Mouse (Mus musculus) embryonic facial prominence, embryonic 10.5 days (tissue): ENCODE results near the gene Rab25. TPM values are rescaled to one million over a fixed set of nuclear protein-coding genes. Genes with fewer than 3 reads are reported as not detected.
A peak's percentile ranks its signal among the peaks of the same experiment; 100 is the strongest.

ENCODE experiments used
- DNase-seq: peaks from one replicate; pipeline ENCODE4 v3.0.0-alpha.2; 2017; ENCODE audit warnings: low spot score
- H3K27ac ChIP-seq: fragments of 300-500 bp; sonication (generic); replicated peaks from 2 replicates; pipeline ENCODE4 v1.5.1; 2016; ENCODE audit warnings: mild to moderate bottlenecking
- H3K27me3 ChIP-seq: fragments of 300-500 bp; sonication (generic); replicated peaks from 2 replicates; pipeline ENCODE4 v1.6.1; 2016; ENCODE audit warnings: low read depth, mild to moderate bottlenecking; ENCODE audit not compliant: poor library complexity, severe bottlenecking
- H3K36me3 ChIP-seq: fragments of 300-500 bp; sonication (generic); replicated peaks from 2 replicates; pipeline ENCODE4 v1.6.1; 2016; ENCODE audit warnings: mild to moderate bottlenecking, moderate library complexity
- H3K4me1 ChIP-seq: fragments of 300-500 bp; sonication (generic); 2 replicates; pipeline ENCODE4 v1.6.1; 2016
- H3K4me3 ChIP-seq: fragments of 300-500 bp; sonication (generic); 2 replicates; pipeline ENCODE4 v1.5.1; 2016; ENCODE audit warnings: mild to moderate bottlenecking, moderate library complexity
- H3K9me3 ChIP-seq: fragments of 300-500 bp; sonication (generic); 2 replicates; pipeline ENCODE4 v1.6.1; 2016; ENCODE audit warnings: mild to moderate bottlenecking
- WGBS: fragments of 180-500 bp; shearing (Covaris S2); methylation state at CpG from one replicate; pipeline ENCODE4 v1.1.7; 2016; 5-methylcytosine and 5-hydroxymethylcytosine counted together
- microRNA counts: library from miRNA; unstranded; fragments of <30 nt; microRNA quantifications from one replicate; lab custom pipeline; 2017
- microRNA-seq: library from miRNA; unstranded; fragments of <30 nt; microRNA quantifications from one replicate; pipeline ENCODE4, GENCODE M21; 2017
- polyA plus RNA-seq: library from polyadenylated mRNA; unstranded; fragments of >200 nt; fragmentation: Nextera tagmentation; extraction: Ambion mirVana; gene quantifications from 2 replicates; pipeline ENCODE4 v1.2.1, GENCODE M21; 2016

The Rab25 gene
- polyA plus RNA-seq, 1 experiment from 2014 or later: 5.8 TPM

DNA sequence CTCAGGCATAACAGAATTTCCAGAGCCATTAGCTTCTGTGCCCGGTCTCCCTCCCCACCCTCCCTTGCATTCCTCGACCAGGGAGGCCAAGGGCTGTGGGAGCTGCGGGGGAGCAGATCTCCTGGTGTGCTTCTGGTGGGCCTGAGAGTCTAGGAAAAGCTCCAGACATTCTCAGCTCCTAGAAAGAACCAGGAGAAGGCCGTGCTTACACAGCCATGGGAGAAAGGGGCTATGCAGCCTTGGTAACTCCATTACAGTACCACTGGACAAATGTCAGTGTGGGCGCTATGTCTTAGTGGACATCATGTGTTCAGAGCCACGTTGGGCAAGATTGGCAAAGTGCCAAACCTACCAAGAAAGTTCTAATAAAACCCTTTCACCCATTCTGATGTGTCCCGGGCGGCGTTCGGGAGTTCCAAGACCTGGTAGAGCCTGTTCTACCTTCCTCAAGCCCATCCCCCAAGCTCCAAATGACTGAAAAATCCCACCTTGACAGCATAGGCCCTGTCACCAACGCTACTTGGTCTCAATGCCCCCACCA is 46.0 kb downstream of the Rab25 start:
- H3K36me3 ChIP-seq: no peaks in the 10 kb centered on the region
- WGBS: 12% methylated on average over 11 of the region's 11 CpGs
- peak overlapping the region; percentile 68 for H3K4me3 ChIP-seq
- H3K27me3 ChIP-seq: peaks cover 45% of the 10 kb centered on the region
- no peaks in the 10 kb centered on the region for H3K9me3 ChIP-seq
- H3K4me1 ChIP-seq: peaks cover 63% of the 10 kb centered on the region
- DNase-seq: no peak
- H3K27ac ChIP-seq: peak overlapping the region; percentile 75; the same call in 1 of the 2 replicates

DNA sequence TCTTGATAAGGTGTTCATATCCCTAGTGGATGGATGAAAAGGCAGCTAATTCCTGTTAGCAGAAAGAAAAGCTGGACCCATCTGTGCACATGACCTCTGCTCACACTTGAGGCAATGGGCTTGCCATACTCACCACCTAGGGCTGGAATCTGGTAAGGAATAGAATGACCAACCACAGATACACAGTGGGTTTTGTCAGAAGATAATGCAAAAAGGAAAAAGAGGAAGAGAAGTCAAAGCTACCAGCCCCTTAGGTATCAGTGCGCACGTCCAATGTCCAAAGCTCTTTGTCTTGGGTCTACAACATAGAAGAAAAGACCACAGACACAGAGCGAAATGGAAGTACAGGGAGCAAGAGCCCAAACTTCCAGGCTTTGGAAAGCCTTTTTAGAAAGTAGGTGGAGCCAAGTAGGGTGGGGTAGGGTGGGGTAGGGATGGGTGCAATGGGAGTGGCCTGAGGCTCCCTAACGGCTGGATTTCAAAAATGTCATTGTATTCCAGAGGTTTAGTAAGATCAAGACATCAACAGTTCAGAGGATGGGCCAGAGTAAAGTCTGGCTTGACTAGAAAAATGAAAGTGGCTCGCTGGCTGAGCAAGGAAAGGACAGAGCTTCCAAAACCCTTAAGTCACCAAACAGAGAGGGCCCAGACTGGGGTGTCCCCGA is 46.6 kb downstream of the Rab25 start:
- WGBS: 50% methylated on average over 6 of the region's 6 CpGs
- Histone ChIP-seq H3K9me3 (no peaks in the 10 kb centered on the region), H3K27me3 (peaks cover 45% of the 10 kb centered on the region), H3K4me1 (peaks cover 57% of the 10 kb centered on the region), H3K36me3 (no peaks in the 10 kb centered on the region), H3K4me3 (peak overlapping the region; percentile 68), H3K27ac (0 out of 2 replicates have a peak overlapping the region, but pooled peaks have one; percentile 11)
- DNase-seq: no peak

DNA sequence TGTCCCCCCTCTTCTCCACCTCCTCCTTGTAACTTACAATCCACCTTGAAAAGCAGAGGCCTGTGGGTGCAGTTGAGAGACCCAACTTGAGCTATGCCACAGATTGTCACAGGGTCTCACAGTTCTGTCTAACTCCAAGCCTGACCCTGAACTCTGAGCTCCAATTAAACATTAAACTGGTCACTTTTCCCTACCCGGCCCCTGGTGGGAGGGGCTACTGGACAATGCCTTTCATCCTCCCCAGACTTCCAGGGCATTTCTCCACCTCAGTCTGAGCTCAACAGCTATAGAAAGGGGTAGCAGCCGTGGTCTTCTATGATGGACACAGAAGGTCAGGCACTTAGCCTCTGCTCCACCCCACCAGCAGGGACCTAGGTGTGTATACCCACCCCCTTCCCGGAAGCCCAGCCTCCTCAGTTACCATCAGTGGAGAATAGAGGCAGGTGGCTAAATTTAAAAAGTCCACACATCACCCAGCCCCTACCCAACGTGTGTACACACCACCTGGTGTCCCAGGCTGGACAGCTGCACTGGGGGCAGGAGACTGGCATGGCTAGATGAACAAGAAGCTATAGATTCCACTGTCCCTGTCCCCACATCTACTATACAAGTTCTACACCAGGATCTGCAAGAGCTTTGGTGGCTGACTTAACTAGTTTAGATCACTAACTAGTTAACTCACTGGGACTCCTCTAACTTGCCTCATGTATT is 47.3 kb downstream of the Rab25 start:
- Histone ChIP-seq H3K36me3 (no peaks in the 10 kb centered on the region), H3K27me3 (peaks cover 45% of the 10 kb centered on the region), H3K4me1 (peaks cover 50% of the 10 kb centered on the region), H3K4me3 (peak overlapping the region; percentile 23; the same call in 1 of the 2 replicates), H3K27ac (no peak overlapping the region), H3K9me3 (no peaks in the 10 kb centered on the region)
- WGBS: 55% methylated on average over 4 of the region's 4 CpGs
- no peak for DNase-seq

DNA sequence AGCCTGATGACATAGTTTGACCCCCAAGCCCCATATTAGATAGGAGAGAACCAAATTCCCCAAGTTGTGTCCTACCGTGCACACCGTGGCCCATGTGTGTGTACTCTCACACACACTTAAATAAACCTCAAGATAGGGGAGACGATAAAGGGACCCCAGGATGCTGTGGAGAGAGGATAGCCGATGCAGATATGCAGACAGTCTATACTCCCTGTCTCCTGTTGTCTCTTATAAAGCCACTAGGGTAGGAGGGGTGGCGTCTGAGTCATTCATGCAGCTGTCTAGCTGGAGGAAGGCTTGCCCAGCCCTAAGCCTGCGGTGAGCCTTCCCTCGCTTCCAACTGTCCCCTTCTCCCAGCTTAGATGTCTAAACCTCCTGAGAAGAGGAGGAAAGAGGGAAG is 48.0 kb downstream of the Rab25 start:
- H3K4me1 ChIP-seq: peaks cover 44% of the 10 kb centered on the region
- peaks cover 45% of the 10 kb centered on the region for H3K27me3 ChIP-seq
- H3K4me3 ChIP-seq: no peak overlapping the region
- no peaks in the 10 kb centered on the region for H3K36me3 ChIP-seq
- H3K9me3 ChIP-seq: no peaks in the 10 kb centered on the region
- 87% methylated on average over 7 of the region's 7 CpGs for WGBS
- no peak overlapping the region for H3K27ac ChIP-seq
- DNase-seq: no peak

DNA sequence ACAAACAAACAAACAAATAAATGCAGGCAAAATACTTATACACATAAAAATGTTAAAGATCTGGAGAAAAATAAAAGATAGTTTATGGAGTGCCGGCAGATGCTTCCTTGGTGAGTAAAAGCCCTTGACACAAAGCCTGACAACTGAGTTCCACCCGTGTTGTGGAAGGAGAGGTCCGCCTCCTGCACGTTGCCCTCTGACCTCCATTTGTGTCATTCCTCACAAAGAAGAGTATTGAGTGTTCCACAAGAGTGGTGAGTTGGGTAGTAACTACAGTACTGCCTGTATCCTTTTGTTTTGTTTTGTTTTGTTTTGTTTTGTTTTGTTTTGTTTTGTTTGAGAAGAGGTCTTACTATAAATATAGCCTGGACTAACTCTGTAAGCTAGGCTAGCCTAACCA is 48.5 kb downstream of the Rab25 start:
- no peak for DNase-seq
- Histone ChIP-seq H3K9me3 (no peaks in the 10 kb centered on the region), H3K4me3 (no peak overlapping the region), H3K36me3 (no peaks in the 10 kb centered on the region), H3K4me1 (peaks cover 45% of the 10 kb centered on the region), H3K27ac (no peak overlapping the region), H3K27me3 (peaks cover 47% of the 10 kb centered on the region)
- 73% methylated on average over 4 of the region's 4 CpGs for WGBS

DNA sequence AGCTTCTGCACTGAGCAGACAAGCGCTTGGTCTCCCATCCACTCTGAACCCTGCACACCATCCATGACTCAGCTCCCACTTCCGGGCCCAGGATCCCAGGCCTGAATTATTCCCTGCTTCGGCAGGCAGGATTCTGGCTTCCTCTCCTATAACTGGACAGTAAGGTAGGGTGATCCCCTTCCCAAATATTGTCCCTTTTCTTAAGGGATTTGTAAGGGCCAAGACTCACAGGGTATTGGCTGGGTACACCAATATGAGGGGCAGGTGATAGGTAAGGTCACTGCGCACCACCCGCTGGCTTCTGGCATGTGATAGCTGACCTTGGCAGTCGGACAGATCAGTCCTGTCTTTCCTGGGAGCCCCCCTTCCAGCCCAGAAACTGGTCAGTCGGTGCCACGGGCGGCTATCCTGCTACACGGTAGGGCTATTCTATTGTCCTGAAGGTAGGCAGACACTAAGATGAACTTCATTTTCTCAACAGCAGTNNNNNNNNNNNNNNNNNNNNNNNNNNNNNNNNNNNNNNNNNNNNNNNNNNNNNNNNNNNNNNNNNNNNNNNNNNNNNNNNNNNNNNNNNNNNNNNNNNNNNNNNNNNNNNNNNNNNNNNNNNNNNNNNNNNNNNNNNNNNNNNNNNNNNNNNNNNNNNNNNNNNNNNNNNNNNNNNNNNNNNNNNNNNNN is 52.2 kb downstream of the Rab25 start:
- H3K27me3 ChIP-seq: peaks cover 15% of the 10 kb centered on the region
- no peak overlapping the region for H3K4me3 ChIP-seq
- H3K36me3 ChIP-seq: no peaks in the 10 kb centered on the region
- DNase-seq: no peak
- WGBS: 84% methylated on average over 10 of the region's 10 CpGs
- no peaks in the 10 kb centered on the region for H3K9me3 ChIP-seq
- H3K4me1 ChIP-seq: peaks cover 30% of the 10 kb centered on the region
- H3K27ac ChIP-seq: peak overlapping the region; percentile 14; the same call in 1 of the 2 replicates

DNA sequence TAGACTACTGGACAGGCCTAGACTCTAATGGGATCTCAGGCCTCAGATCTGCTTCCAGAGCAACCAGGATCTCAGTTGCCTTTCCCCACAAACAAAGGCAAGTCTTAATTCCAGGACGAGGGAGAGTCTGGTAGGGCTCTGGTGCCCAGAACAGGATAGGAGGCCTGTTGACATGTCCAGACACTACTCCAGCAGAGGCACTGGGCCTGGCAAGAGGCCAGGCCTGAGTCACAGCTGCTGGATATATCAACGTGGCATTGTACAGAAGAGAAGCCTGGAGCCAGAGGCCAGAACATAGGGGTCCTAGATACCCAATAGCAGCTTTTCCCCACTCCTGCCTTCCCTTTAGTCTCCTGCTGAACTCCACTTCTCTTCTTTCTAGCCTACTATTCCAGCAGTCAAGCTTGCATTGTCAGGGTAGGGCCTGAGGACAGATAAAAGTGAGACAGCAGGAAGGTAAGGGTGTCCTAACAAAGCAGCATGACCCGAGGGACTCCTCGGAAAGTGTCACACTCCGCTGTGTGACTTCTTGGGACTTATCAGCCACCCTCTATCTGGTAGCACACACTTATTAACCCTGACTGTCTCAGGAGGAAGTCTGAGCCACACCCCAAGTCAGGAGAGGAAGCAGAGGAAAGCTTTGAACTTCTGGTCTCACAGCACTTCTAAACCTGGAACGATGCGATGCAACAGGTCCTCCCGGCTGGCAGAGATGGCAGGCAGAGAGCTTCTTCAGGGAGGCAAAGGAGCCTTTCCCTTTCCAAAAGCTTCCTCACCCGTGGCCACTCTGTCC is 53.1 kb downstream of the Rab25 start:
- WGBS: 74% methylated on average over 9 of the region's 9 CpGs
- H3K27me3 ChIP-seq: peaks cover 15% of the 10 kb centered on the region
- DNase-seq: no peak
- no peaks in the 10 kb centered on the region for H3K9me3 ChIP-seq
- no peak overlapping the region for H3K4me3 ChIP-seq
- H3K27ac ChIP-seq: peak overlapping the region; percentile 91
- peaks cover 26% of the 10 kb centered on the region for H3K4me1 ChIP-seq
- H3K36me3 ChIP-seq: no peaks in the 10 kb centered on the region

DNA sequence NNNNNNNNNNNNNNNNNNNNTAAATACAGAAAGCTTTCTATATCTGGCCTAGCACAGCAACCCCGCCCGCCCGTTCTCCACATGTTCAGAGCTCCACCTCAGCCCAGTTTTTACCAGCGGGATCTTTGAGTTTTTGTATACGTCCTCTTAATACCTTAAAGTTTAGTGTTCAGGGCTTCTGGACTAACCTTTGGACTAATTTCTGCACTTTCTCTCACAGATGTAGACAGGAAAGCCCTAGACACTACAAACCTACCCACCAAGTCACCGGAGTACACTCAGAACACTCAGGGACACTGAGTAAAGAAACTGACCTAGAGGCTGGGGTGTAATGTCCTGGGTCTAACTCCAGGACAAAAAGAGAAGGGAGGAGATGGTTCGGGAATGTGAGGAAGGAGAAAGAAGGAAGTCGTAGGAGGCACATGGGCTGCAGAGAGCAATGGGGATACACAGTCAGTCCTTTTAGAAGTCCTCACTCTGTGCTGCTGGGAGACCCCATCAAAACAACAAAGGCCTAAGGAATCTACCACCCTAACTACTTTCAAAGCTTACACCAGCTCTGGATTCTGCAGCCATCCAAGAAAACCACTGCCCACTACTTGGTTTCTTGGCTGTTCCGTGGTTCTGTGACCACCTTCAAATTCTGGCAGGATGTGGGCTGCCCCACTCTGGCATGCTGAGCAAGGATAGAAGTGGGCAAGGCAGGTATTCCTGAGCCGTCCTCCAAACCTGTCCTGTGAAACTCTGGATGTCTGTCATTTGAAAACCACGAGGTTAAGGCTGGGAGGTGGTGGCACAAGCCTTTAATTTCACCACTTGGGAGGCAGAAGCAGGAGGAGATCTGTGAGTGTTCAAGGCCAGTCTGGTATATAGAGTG is 54.2 kb downstream of the Rab25 start:
- 76% methylated on average over 11 of the region's 11 CpGs for WGBS
- DNase-seq: no peak

More for the DNA sequence above, 54.2 kb downstream of the Rab25 start:
- H3K36me3 ChIP-seq: no peaks in the 10 kb centered on the region
- peaks cover 15% of the 10 kb centered on the region for H3K27me3 ChIP-seq
- H3K4me3 ChIP-seq: no peak overlapping the region
- peaks cover 32% of the 10 kb centered on the region for H3K4me1 ChIP-seq
- no peaks in the 10 kb centered on the region for H3K9me3 ChIP-seq
- peak overlapping the region; percentile 91 for H3K27ac ChIP-seq

MicroRNA genes within 50 kb of the gene (microRNA counts, 519-probe panel; counts per million panel counts)
- microRNA mmu-miR-1905 (lab: Ali Mortazavi, UCI): 188 counts per million, percentile 57 among the panel's probes with 10 or more counts

Small RNA genes lying within 50 kb of the gene (microRNA-seq; reads per million reads assigned to microRNA genes)
- not detected for gene Mir1905

Other genes starting within 250 kb of the Rab25 start
- gene Glmp, start 223.3 kb downstream of the Rab25 start, polyA plus RNA-seq: 142 and 153 TPM in 2 replicates
- 2.4 and 4.8 TPM in 2 replicates for gene Tmem79, start 212.2 kb downstream of the Rab25 start, polyA plus RNA-seq
- gene Smg5, start 212.0 kb downstream of the Rab25 start, polyA plus RNA-seq: 84.8 and 86.3 TPM in 2 replicates
- gene Paqr6, start 183.7 kb downstream of the Rab25 start, polyA plus RNA-seq: 0.43 and 1.2 TPM in 2 replicates
- 0.10 and 0.35 TPM in 2 replicates for gene Bglap3, start 175.6 kb downstream of the Rab25 start, polyA plus RNA-seq
- not detected in 2 replicates for gene Bglap2, start 169.6 kb downstream of the Rab25 start, polyA plus RNA-seq
- gene Bglap, start 163.8 kb downstream of the Rab25 start, polyA plus RNA-seq: not detected in 2 replicates
- gene Pmf1, start 138.0 kb downstream of the Rab25 start, polyA plus RNA-seq: 184 and 194 TPM in 2 replicates
- gene Slc25a44, start 123.2 kb downstream of the Rab25 start, polyA plus RNA-seq: 17.5 and 17.6 TPM in 2 replicates
- gene Sema4a, start 87.1 kb downstream of the Rab25 start, polyA plus RNA-seq: 5.9 and 7.1 TPM in 2 replicates
- 15.2 and 17.9 TPM in 2 replicates for gene Lmna, start 38.3 kb downstream of the Rab25 start, polyA plus RNA-seq
- gene Mex3a, start 15.9 kb downstream of the Rab25 start, polyA plus RNA-seq: 33.6 and 37.4 TPM in 2 replicates
- 158 and 161 TPM in 2 replicates for gene Lamtor2, start 4.8 kb upstream of the Rab25 start, polyA plus RNA-seq
- 68.6 and 77.9 TPM in 2 replicates for gene Ubqln4, start 5.5 kb upstream of the Rab25 start, polyA plus RNA-seq
- gene Ssr2, start 27.6 kb upstream of the Rab25 start, polyA plus RNA-seq: 229 and 231 TPM in 2 replicates
- 110 and 116 TPM in 2 replicates for gene Arhgef2, start 57.7 kb upstream of the Rab25 start, polyA plus RNA-seq
- gene Rxfp4, start 104.8 kb upstream of the Rab25 start, polyA plus RNA-seq: not detected in 2 replicates
- gene Khdc4, start 137.5 kb upstream of the Rab25 start, polyA plus RNA-seq: 98.6 and 105 TPM in 2 replicates
- 32.9 and 33.4 TPM in 2 replicates for gene Rit1, start 168.5 kb upstream of the Rab25 start, polyA plus RNA-seq
- gene Syt11, start 226.9 kb upstream of the Rab25 start, polyA plus RNA-seq: 52.4 and 59.1 TPM in 2 replicates